Mouse (Mus musculus): ENCODE data around the gene Hist1h2ad. TPM values are rescaled to one million over a fixed set of nuclear protein-coding genes. Genes with fewer than 3 reads are reported as not detected.

The Hist1h2ad gene
- polyA plus RNA-seq, 1 experiment, result 12.2 TPM

GRCm38 (mm10) chr13:23593051-23593770 lies 19.0 kb downstream of the Hist1h2ad start:
- Histone ChIP-seq H3K36me3 (ENCODE audit: control insufficient read depth, insufficient read depth, low read length) (no peaks in the 10 kb centered on the region), H3K27me3 (ENCODE audit: control insufficient read depth, insufficient read depth, low read length) (no peaks in the 10 kb centered on the region), H3K27ac (ENCODE audit: insufficient read depth, low read length) (no peak overlapping the region; the same call in 1 of the 2 replicates), H3K4me1 (ENCODE audit: control insufficient read depth, insufficient read depth, insufficient read length) (0 out of 2 replicates have a peak, but pooled peaks cover 2% of the 10 kb centered on the region), H3K4me3 (ENCODE audit: extremely low read depth, insufficient read depth, insufficient read length) (no peak overlapping the region)
- WGBS, result 23% methylated on average over 5 of the region's 5 CpGs
- no peak for DNase-seq (ENCODE audit: low read depth in 1 of 2, low spot score in 2 of 2)
- TF ChIP-seq CTCF (IDR thresholded peaks at IDR 0.05; ENCODE audit: extremely low read depth, insufficient read depth, insufficient read length, insufficient replicate concordance) (no peak), POLR2A (IDR thresholded peaks at IDR 0.05; ENCODE audit: low read depth, low read length) (no peak)

DNA sequence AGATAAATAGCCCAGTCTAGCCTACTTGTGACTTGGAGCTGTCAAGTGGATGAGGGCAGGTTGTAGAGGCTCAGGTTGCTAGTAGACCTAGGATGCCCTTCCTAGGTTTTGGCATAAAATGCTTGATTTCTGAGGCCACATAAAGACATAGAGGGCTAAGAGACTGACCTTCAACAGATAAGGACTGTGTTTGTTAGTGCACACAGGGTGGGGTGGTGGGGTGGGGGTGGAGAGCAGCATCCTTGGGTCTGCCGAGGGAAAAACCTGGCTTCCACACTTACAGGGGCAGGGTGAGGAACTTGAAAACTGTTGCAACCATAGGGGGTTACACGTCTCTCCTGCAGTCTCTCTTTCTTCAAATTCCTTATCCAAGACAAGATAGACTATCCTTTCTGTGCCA lies 21.0 kb downstream of the Hist1h2ad start:
- Histone ChIP-seq H3K4me3 (ENCODE audit: extremely low read depth, insufficient read depth, insufficient read length) (no peak overlapping the region), H3K36me3 (ENCODE audit: control insufficient read depth, insufficient read depth, low read length) (no peaks in the 10 kb centered on the region), H3K27ac (ENCODE audit: insufficient read depth, low read length) (no peak overlapping the region), H3K4me1 (ENCODE audit: control insufficient read depth, insufficient read depth, insufficient read length) (0 out of 2 replicates have a peak, but pooled peaks cover 2% of the 10 kb centered on the region), H3K27me3 (ENCODE audit: control insufficient read depth, insufficient read depth, low read length) (no peaks in the 10 kb centered on the region)
- 78% methylated on average over 2 of the region's 2 CpGs for WGBS
- no peak for DNase-seq (ENCODE audit: low read depth in 1 of 2, low spot score in 2 of 2)
- TF ChIP-seq POLR2A (IDR thresholded peaks at IDR 0.05; ENCODE audit: low read depth, low read length), result no peak
- TF ChIP-seq CTCF (IDR thresholded peaks at IDR 0.05; ENCODE audit: extremely low read depth, insufficient read depth, insufficient read length, insufficient replicate concordance), result no peak

DNA sequence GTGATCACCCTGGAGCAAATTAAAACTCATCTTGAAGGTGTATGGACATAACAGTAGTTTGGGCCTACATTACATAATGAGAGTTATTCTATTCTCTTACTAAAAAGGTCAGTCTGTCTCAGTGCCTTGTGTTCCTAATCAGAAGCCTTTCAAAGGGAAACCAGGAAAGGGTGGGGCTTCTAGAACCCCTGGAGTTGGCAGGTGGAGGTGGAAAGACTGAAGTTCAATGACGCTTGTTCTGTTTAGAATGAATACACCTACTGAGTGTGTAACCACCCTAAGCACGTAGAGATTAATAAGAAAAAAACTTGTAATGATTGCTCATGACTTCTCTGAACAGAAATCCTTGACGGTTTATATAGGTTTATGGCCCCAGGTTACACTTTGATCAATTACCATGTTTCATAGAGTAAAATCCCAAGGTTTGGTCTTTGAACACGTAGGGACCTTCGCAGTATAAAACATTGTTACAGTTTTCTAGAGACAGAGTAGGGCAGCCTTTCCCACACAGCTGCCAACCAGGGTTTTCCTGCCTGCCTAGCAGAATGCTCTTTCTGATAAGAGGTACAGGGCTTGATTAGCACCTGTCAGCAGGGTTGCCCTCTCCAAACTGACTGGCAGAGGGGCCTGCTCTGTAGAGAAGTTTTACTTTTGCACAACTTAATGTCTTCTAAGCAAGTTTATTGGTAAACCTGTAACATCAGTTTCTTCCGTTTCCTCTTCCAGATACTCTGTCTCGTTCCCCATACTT lies 21.6 kb downstream of the Hist1h2ad start:
- Histone ChIP-seq H3K4me3 (ENCODE audit: extremely low read depth, insufficient read depth, insufficient read length) (no peak overlapping the region), H3K36me3 (ENCODE audit: control insufficient read depth, insufficient read depth, low read length) (no peaks in the 10 kb centered on the region), H3K4me1 (ENCODE audit: control insufficient read depth, insufficient read depth, insufficient read length) (0 out of 2 replicates have a peak, but pooled peaks cover 2% of the 10 kb centered on the region), H3K27me3 (ENCODE audit: control insufficient read depth, insufficient read depth, low read length) (no peaks in the 10 kb centered on the region), H3K27ac (ENCODE audit: insufficient read depth, low read length) (no peak overlapping the region)
- WGBS, result 85% methylated on average over 7 of the region's 7 CpGs
- DNase-seq (ENCODE audit: low read depth in 1 of 2, low spot score in 2 of 2), result no peak
- TF ChIP-seq CTCF (IDR thresholded peaks at IDR 0.05; ENCODE audit: extremely low read depth, insufficient read depth, insufficient read length, insufficient replicate concordance) (no peak), POLR2A (IDR thresholded peaks at IDR 0.05; ENCODE audit: low read depth, low read length) (no peak)

- DNase-seq (ENCODE audit: low read depth in 1 of 2, low spot score in 2 of 2), result peak in 1 of 2 experiments; percentile 73
- Histone ChIP-seq H3K27ac (ENCODE audit: insufficient read depth, low read length) (no peak overlapping the region), H3K4me3 (ENCODE audit: extremely low read depth, insufficient read depth, insufficient read length) (no peak overlapping the region), H3K36me3 (ENCODE audit: control insufficient read depth, insufficient read depth, low read length) (no peaks in the 10 kb centered on the region), H3K27me3 (ENCODE audit: control insufficient read depth, insufficient read depth, low read length) (no peaks in the 10 kb centered on the region), H3K4me1 (ENCODE audit: control insufficient read depth, insufficient read depth, insufficient read length) (0 out of 2 replicates have a peak, but pooled peaks cover 1% of the 10 kb centered on the region)
- 9% methylated on average over 9 of the region's 9 CpGs for WGBS
- peak; percentile 70; the same call in 1 of the 2 replicates for TF ChIP-seq CTCF (IDR thresholded peaks at IDR 0.05; ENCODE audit: extremely low read depth, insufficient read depth, insufficient read length, insufficient replicate concordance)
- no peak for TF ChIP-seq POLR2A (IDR thresholded peaks at IDR 0.05; ENCODE audit: low read depth, low read length)
Observed at GRCm38 (mm10) chr13:23597957-23598356, 23.8 kb downstream of the Hist1h2ad start.

GRCm38 (mm10) chr13:23603182-23603699 lies 29.1 kb downstream of the Hist1h2ad start:
- TF ChIP-seq CTCF (IDR thresholded peaks at IDR 0.05; ENCODE audit: extremely low read depth, insufficient read depth, insufficient read length, insufficient replicate concordance) (no peak), POLR2A (IDR thresholded peaks at IDR 0.05; ENCODE audit: low read depth, low read length) (no peak)
- no peak for DNase-seq (ENCODE audit: low read depth in 1 of 2, low spot score in 2 of 2)
- H3K36me3 ChIP-seq (ENCODE audit: control insufficient read depth, insufficient read depth, low read length), result no peaks in the 10 kb centered on the region
- H3K27ac ChIP-seq (ENCODE audit: insufficient read depth, low read length), result no peak overlapping the region
- 81% methylated on average over 7 of the region's 7 CpGs for WGBS
- H3K27me3 ChIP-seq (ENCODE audit: control insufficient read depth, insufficient read depth, low read length), result no peaks in the 10 kb centered on the region
- H3K4me3 ChIP-seq (ENCODE audit: extremely low read depth, insufficient read depth, insufficient read length), result no peak overlapping the region
- no peaks in the 10 kb centered on the region for H3K4me1 ChIP-seq (ENCODE audit: control insufficient read depth, insufficient read depth, insufficient read length)

DNA sequence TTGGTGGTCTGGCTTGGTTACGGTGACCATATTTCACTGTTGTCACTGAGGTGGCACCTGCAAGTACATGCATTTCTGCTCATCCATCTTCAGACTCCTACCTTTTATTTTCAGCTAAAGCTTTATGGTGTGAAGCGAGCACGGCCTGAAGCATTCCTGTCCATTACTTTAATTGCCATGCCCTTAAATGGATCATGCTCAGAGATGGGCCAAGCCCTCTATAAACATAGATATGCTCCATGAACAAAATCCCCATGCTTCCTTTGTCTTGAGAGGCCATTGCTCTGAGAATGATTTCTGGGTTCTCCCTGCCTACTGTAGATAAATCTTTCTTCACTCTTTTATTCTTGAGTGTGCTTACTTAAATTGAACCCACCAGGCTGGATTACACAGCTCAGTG lies 30.3 kb downstream of the Hist1h2ad start:
- Histone ChIP-seq H3K27me3 (ENCODE audit: control insufficient read depth, insufficient read depth, low read length) (no peaks in the 10 kb centered on the region), H3K36me3 (ENCODE audit: control insufficient read depth, insufficient read depth, low read length) (no peaks in the 10 kb centered on the region), H3K4me3 (ENCODE audit: extremely low read depth, insufficient read depth, insufficient read length) (no peak overlapping the region), H3K27ac (ENCODE audit: insufficient read depth, low read length) (no peak overlapping the region), H3K4me1 (ENCODE audit: control insufficient read depth, insufficient read depth, insufficient read length) (no peaks in the 10 kb centered on the region)
- 97% methylated on average over 3 of the region's 3 CpGs for WGBS
- no peak for DNase-seq (ENCODE audit: low read depth in 1 of 2, low spot score in 2 of 2)
- TF ChIP-seq POLR2A (IDR thresholded peaks at IDR 0.05; ENCODE audit: low read depth, low read length) (no peak), CTCF (IDR thresholded peaks at IDR 0.05; ENCODE audit: extremely low read depth, insufficient read depth, insufficient read length, insufficient replicate concordance) (no peak)
